Mouse (Mus musculus): ENCODE data around the gene Klhdc10.

Gene Klhdc10

DNA sequence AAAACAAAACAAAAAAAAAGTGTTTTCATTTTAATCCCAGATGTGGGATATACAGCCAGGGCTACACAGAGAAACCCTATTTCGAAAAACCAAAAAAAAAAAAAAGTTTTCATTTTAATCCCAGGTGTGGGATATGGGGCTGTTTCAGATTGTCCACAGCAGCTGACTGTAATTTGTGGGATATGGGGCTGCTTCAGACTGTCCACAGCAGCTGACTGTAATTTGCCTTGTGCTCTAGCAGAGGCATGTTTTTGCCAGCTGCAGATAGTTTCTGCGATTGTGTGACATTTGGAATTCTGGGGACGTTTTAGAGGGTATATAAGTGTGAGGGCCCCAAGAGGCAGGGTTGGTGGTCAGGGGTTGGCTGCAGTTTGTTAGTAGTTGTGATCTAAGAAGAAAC is 70.0 kb downstream of the Klhdc10 start:
- DNase-seq: no peak

- no peak for DNase-seq
Measured at GRCm38 (mm10) chr6:30476025-30476765, 74.5 kb downstream of the Klhdc10 start.

- no peak for DNase-seq
Measured at GRCm38 (mm10) chr6:30477210-30477714, 75.6 kb downstream of the Klhdc10 start.

- no peak for DNase-seq
Measured at GRCm38 (mm10) chr6:30477784-30478183, 76.1 kb downstream of the Klhdc10 start.

DNA sequence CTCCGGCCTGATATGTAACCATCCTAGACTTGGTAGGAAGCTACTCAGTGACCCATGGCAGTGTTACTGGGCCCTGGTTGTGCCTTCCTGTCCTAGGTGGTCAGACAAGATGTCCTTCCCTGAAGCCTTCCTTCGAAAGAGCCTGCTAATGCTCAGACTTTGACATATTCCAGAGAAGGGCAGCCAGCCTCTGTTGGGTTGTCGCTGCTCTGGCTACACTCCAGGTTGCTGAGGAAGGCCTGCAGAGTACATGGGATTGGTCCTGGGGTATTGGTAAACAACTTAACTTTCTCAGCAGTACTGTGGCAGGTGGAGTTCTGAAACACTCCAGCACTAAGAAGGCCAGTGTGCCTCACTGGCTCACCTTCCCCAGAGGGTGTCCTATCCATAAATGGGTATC is 77.8 kb downstream of the Klhdc10 start:
- no peak for DNase-seq

- DNase-seq: no peak
Measured at GRCm38 (mm10) chr6:30482908-30483307, 81.2 kb downstream of the Klhdc10 start.

DNA sequence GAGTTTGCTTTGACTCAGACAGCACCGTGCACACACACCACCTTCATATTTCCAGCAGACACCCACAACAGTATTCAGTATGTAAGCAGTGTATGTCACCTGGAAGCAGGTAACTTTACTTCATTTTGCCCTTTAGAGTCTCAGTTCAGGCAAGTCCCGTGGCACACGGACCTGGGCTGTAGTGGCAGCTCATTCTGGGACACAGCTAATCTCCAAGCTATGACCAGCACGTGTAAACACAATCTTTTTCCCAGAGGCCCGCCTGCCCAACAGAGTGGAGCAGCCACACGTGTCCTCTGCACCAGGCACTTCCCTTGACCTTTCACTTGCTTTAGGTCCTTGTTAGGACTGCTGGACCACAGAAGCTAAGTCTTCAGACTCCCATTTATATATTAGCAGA is 84.8 kb downstream of the Klhdc10 start:
- no peak for DNase-seq

DNA sequence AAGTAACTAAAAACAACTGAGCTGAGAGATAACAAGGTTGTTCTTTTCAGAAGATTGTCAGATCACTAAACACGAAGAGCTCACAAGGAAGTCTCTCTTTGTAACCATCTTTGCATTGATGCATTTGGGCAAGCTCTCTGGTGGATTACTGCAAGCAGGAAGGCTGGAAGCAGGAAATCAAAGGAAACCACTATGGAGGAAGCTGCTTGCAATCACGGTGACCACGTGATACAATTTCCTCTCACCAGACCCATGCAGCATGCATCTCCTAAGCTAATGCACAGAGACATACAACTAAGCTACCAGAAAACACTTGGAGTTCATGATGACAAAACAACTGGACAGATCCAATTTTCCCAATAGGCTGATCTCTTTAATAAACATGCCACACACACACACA is 97.4 kb downstream of the Klhdc10 start:
- DNase-seq: no peak

Measured in lung, adult 18-20 months (tissue).